Mouse (Mus musculus) cerebellum, postnatal 10 days (tissue): Measurements from ENCODE around the gene Fam120a.
A peak's percentile ranks its signal among the peaks of the same experiment; 100 is the strongest.

Experiments used
- DNase-seq, 2 experiments: peaks; one replicate each; pipeline ENCODE4 v3.0.0; 2021; ENCODE audit warnings: mixed read lengths in 2 of 2

Gene Fam120a

GRCm38 (mm10) chr13:48965559-48966525 is 2.0 kb downstream of the Fam120a start:
- DNase-seq, result peak; percentile 56 to 68

- no peak for DNase-seq
These were observed 3.0 kb downstream of the Fam120a start for GRCm38 (mm10) chr13:48964850-48965249.

GRCm38 (mm10) chr13:48963111-48963510 is 4.7 kb downstream of the Fam120a start:
- no peak for DNase-seq

GRCm38 (mm10) chr13:48962519-48962918 is 5.3 kb downstream of the Fam120a start:
- no peak for DNase-seq

GRCm38 (mm10) chr13:48958608-48959007 is 9.2 kb downstream of the Fam120a start:
- DNase-seq, result no peak

GRCm38 (mm10) chr13:48954825-48955224 is 13.0 kb downstream of the Fam120a start:
- no peak for DNase-seq

GRCm38 (mm10) chr13:48950600-48951241 is 17.1 kb downstream of the Fam120a start:
- DNase-seq, result no peak

GRCm38 (mm10) chr13:48948951-48949350 is 18.9 kb downstream of the Fam120a start:
- DNase-seq, result no peak

- DNase-seq, result no peak
These were observed 23.2 kb downstream of the Fam120a start for GRCm38 (mm10) chr13:48944571-48944970.

- no peak for DNase-seq
These were observed 25.3 kb downstream of the Fam120a start for GRCm38 (mm10) chr13:48942471-48942870.

- DNase-seq, result no peak
These were observed 26.0 kb downstream of the Fam120a start for GRCm38 (mm10) chr13:48941773-48942172.

GRCm38 (mm10) chr13:48934597-48934996 is 33.2 kb downstream of the Fam120a start:
- DNase-seq, result no peak

GRCm38 (mm10) chr13:48932692-48933091 is 35.1 kb downstream of the Fam120a start:
- no peak for DNase-seq

- no peak for DNase-seq
These were observed 36.1 kb downstream of the Fam120a start for GRCm38 (mm10) chr13:48931687-48932086.

- DNase-seq, result no peak
These were observed 36.6 kb downstream of the Fam120a start for GRCm38 (mm10) chr13:48931232-48931631.

- DNase-seq, result no peak
These were observed 38.2 kb downstream of the Fam120a start for GRCm38 (mm10) chr13:48929535-48930110.

- DNase-seq, result no peak
These were observed 40.2 kb downstream of the Fam120a start for GRCm38 (mm10) chr13:48927609-48928008.

GRCm38 (mm10) chr13:48922712-48923111 is 45.1 kb downstream of the Fam120a start:
- no peak for DNase-seq

GRCm38 (mm10) chr13:48921256-48921655 is 46.6 kb downstream of the Fam120a start:
- no peak for DNase-seq

- no peak for DNase-seq
These were observed 47.9 kb downstream of the Fam120a start for GRCm38 (mm10) chr13:48919756-48920415.

GRCm38 (mm10) chr13:48917113-48917599 is 50.7 kb downstream of the Fam120a start:
- no peak for DNase-seq

GRCm38 (mm10) chr13:48913680-48914079 is 54.1 kb downstream of the Fam120a start:
- DNase-seq, result peak; percentile 57 to 61

GRCm38 (mm10) chr13:48913141-48913540 is 54.7 kb downstream of the Fam120a start:
- no peak for DNase-seq
